Mouse (Mus musculus) heart, postnatal 0 days (tissue): Measurements from ENCODE around the gene Adgrv1. TPM values are rescaled to one million over a fixed set of nuclear protein-coding genes. Genes with fewer than 3 reads are reported as not detected.

Experiments
- ATAC-seq: fragments of 200-750 bp; cut with Nextera tagmentation; 2 replicates; pipeline ENCODE4 v1.8.0; 2017; ENCODE audit warnings: low read depth, moderate number of reproducible peaks, moderate library complexity; ENCODE audit not compliant: insufficient read depth
- DNase-seq: peaks from one replicate; pipeline ENCODE4 v3.0.0-alpha.2; 2016; ENCODE audit warnings: low spot score
- H3K27ac ChIP-seq: fragments of 300-500 bp; sonication (generic); 2 replicates; pipeline ENCODE4 v1.5.1; 2014; ENCODE audit warnings: low read depth, mild to moderate bottlenecking
- H3K27me3 ChIP-seq: fragments of 300-500 bp; sonication (generic); 2 replicates; pipeline ENCODE4 v1.6.1; 2014; ENCODE audit warnings: low read length, mixed read lengths; ENCODE audit not compliant: control insufficient read depth, insufficient read depth
- H3K36me3 ChIP-seq: fragments of 300-500 bp; sonication (generic); replicated peaks from 2 replicates; pipeline ENCODE4 v1.6.1; 2014; ENCODE audit warnings: low read length, mixed read lengths; ENCODE audit not compliant: control insufficient read depth, insufficient read depth
- H3K4me1 ChIP-seq: fragments of 300-500 bp; sonication (generic); 2 replicates; pipeline ENCODE4 v1.6.1; 2014; ENCODE audit warnings: antibody characterized with exemption; ENCODE audit not compliant: control insufficient read depth, insufficient read depth
- H3K4me2 ChIP-seq: fragments of 300-500 bp; sonication (generic); 2 replicates; pipeline ENCODE4 v1.6.1; 2014; ENCODE audit warnings: low read depth, mild to moderate bottlenecking, low read length, moderate library complexity
- H3K4me3 ChIP-seq: fragments of 300-500 bp; sonication (generic); 2 replicates; pipeline ENCODE4 v1.5.1; 2014; ENCODE audit warnings: low read depth, low read length
- H3K9ac ChIP-seq: fragments of 300-500 bp; sonication (generic); replicated peaks from 2 replicates; pipeline ENCODE4 v1.6.1; 2014; ENCODE audit warnings: low read depth, low read length, mixed read lengths
- H3K9me3 ChIP-seq: fragments of 300-500 bp; sonication (generic); replicated peaks from 2 replicates; pipeline ENCODE4 v1.6.1; 2016; ENCODE audit warnings: low read length; ENCODE audit not compliant: control insufficient read depth
- CTCF ChIP-seq: IDR thresholded peaks from 2 replicates; pipeline ENCODE4 v1.5.1; 2016; ENCODE audit warnings: antibody characterized with exemption, control low read depth, low read depth
- EP300 ChIP-seq: IDR thresholded peaks from 2 replicates; pipeline ENCODE4 v1.6.1; 2016; ENCODE audit warnings: antibody characterized with exemption, low read depth
- WGBS: fragments of 180-500 bp; shearing (Covaris S2); extraction: QIAGEN DNeasy Blood & Tissue Kit; methylation state at CpG from one replicate; pipeline ENCODE4 v1.1.7; 2014; 5-methylcytosine and 5-hydroxymethylcytosine counted together
- polyA plus RNA-seq: library from polyadenylated mRNA; unstranded; fragments of >200 nt; fragmentation: Nextera tagmentation; extraction: Ambion mirVana; gene quantifications from 2 replicates; pipeline ENCODE4 v1.2.1, GENCODE M21; 2015
- total RNA-seq: library from RNA; depleted of rRNA; stranded (reverse); fragments of >200 nt; gene quantifications from 2 replicates; pipeline ENCODE4 v1.2.3, GENCODE M21; 2014; ENCODE audit warnings: low replicate concordance

Gene Adgrv1
- total and polyA plus RNA-seq, 2 experiments from 2014 or later: 0.68 to 10.5 TPM

GRCm38 (mm10) chr13:81370801-81371456, 262.0 kb downstream of the Adgrv1 start:
- Histone ChIP-seq H3K4me3 (no peak overlapping the region), H3K27ac (no peak overlapping the region), H3K4me2 (no peak overlapping the region), H3K9me3 (no peaks in the 10 kb centered on the region), H3K27me3 (no peaks in the 10 kb centered on the region), H3K36me3 (no peaks in the 10 kb centered on the region), H3K9ac (no peak overlapping the region), H3K4me1 (no peaks in the 10 kb centered on the region)
- 65% methylated on average over 5 of the region's 5 CpGs for WGBS
- no peak for ATAC-seq
- DNase-seq: no peak
- no peak for TF ChIP-seq EP300
- TF ChIP-seq CTCF: no peak

- no peak for TF ChIP-seq EP300
- no peak for TF ChIP-seq CTCF
- Histone ChIP-seq H3K4me2 (no peak overlapping the region), H3K27ac (no peak overlapping the region), H3K4me1 (no peaks in the 10 kb centered on the region), H3K4me3 (no peak overlapping the region), H3K9ac (no peak overlapping the region), H3K27me3 (no peaks in the 10 kb centered on the region), H3K9me3 (no peaks in the 10 kb centered on the region), H3K36me3 (no peaks in the 10 kb centered on the region)
- WGBS: 85% methylated on average over 6 of the region's 6 CpGs
- ATAC-seq (no peak), DNase-seq (no peak)
Observed at GRCm38 (mm10) chr13:81370196-81370595, 262.8 kb downstream of the Adgrv1 start.

GRCm38 (mm10) chr13:81369564-81369963, 263.4 kb downstream of the Adgrv1 start:
- 72% methylated on average over 2 of the region's 2 CpGs for WGBS
- Histone ChIP-seq H3K27me3 (no peaks in the 10 kb centered on the region), H3K4me3 (no peak overlapping the region), H3K9ac (no peak overlapping the region), H3K36me3 (no peaks in the 10 kb centered on the region), H3K4me2 (no peak overlapping the region), H3K9me3 (no peaks in the 10 kb centered on the region), H3K27ac (no peak overlapping the region), H3K4me1 (no peaks in the 10 kb centered on the region)
- DNase-seq (peak; percentile 55), ATAC-seq (no peak)
- TF ChIP-seq CTCF (peak; percentile 71), EP300 (no peak)

- H3K27ac ChIP-seq: no peak overlapping the region; the same call in 1 of the 2 replicates
- H3K4me2 ChIP-seq: no peak overlapping the region
- no peak overlapping the region for H3K4me3 ChIP-seq
- H3K9me3 ChIP-seq: no peaks in the 10 kb centered on the region
- no peaks in the 10 kb centered on the region for H3K36me3 ChIP-seq
- no peaks in the 10 kb centered on the region for H3K4me1 ChIP-seq
- DNase-seq (no peak), ATAC-seq (peak; percentile 36; the same call in 1 of the 2 replicates)
- WGBS: 6% methylated on average over 4 of the region's 4 CpGs
- no peak overlapping the region; the same call in 1 of the 2 replicates for H3K9ac ChIP-seq
- H3K27me3 ChIP-seq: no peaks in the 10 kb centered on the region
- TF ChIP-seq EP300: no peak
- no peak for TF ChIP-seq CTCF
Observed at GRCm38 (mm10) chr13:81368987-81369386, 264.0 kb downstream of the Adgrv1 start.

- H3K27ac ChIP-seq: no peak overlapping the region
- DNase-seq (peak; percentile 18), ATAC-seq (no peak)
- no peaks in the 10 kb centered on the region for H3K9me3 ChIP-seq
- WGBS: 21% methylated on average over 4 of the region's 4 CpGs
- no peaks in the 10 kb centered on the region for H3K36me3 ChIP-seq
- TF ChIP-seq EP300: no peak
- no peaks in the 10 kb centered on the region for H3K4me1 ChIP-seq
- H3K4me2 ChIP-seq: no peak overlapping the region
- H3K27me3 ChIP-seq: no peaks in the 10 kb centered on the region
- no peak overlapping the region for H3K4me3 ChIP-seq
- H3K9ac ChIP-seq: no peak overlapping the region
Observed at GRCm38 (mm10) chr13:81367681-81368376, 265.1 kb downstream of the Adgrv1 start.

- no peak for DNase-seq
- 63% methylated on average over 2 of the region's 2 CpGs for WGBS
- H3K9me3 ChIP-seq: no peaks in the 10 kb centered on the region
- no peak overlapping the region for H3K27ac ChIP-seq
- no peak overlapping the region for H3K4me2 ChIP-seq
- H3K4me3 ChIP-seq: no peak overlapping the region
- no peaks in the 10 kb centered on the region for H3K27me3 ChIP-seq
- no peak for ATAC-seq
- TF ChIP-seq EP300 (no peak), CTCF (no peak)
- no peaks in the 10 kb centered on the region for H3K4me1 ChIP-seq
- H3K9ac ChIP-seq: no peak overlapping the region
- H3K36me3 ChIP-seq: no peaks in the 10 kb centered on the region
Observed at GRCm38 (mm10) chr13:81360338-81360737, 272.6 kb downstream of the Adgrv1 start.
